Mouse (Mus musculus) midbrain, postnatal 0 days (tissue): Measurements from ENCODE around the gene Cntln. TPM values are rescaled to one million over a fixed set of nuclear protein-coding genes. Genes with fewer than 3 reads are reported as not detected.
A peak's percentile ranks its signal among the peaks of the same experiment; 100 is the strongest.

Experiments used
- ATAC-seq: fragments of 200-750 bp; cut with Nextera tagmentation; 2 replicates; pipeline ENCODE4 v1.8.0; 2017; ENCODE audit warnings: moderate number of reproducible peaks, mild to moderate bottlenecking, moderate TSS enrichment, moderate library complexity; ENCODE audit not compliant: low FRiP score
- DNase-seq: peaks from one replicate; pipeline ENCODE4 v3.0.0-alpha.2; 2015; ENCODE audit warnings: low spot score
- H3K27ac ChIP-seq: fragments of 300-500 bp; sonication (generic); 2 replicates; pipeline ENCODE4 v1.5.1; 2014; ENCODE audit warnings: low read depth, mild to moderate bottlenecking, low read length, mixed read lengths
- H3K27me3 ChIP-seq: fragments of 300-500 bp; sonication (generic); 2 replicates; pipeline ENCODE4 v1.6.1; 2014; ENCODE audit warnings: low read length, control low read depth, mixed read lengths; ENCODE audit not compliant: insufficient read depth
- H3K36me3 ChIP-seq: fragments of 300-500 bp; sonication (generic); 2 replicates; pipeline ENCODE4 v1.6.1; 2014; ENCODE audit warnings: low read length, control low read depth, mixed read lengths; ENCODE audit not compliant: insufficient read depth
- H3K4me1 ChIP-seq: fragments of 300-500 bp; sonication (generic); 2 replicates; pipeline ENCODE4 v1.6.1; 2014; ENCODE audit warnings: mild to moderate bottlenecking, control low read depth, antibody characterized with exemption, low read length, mixed read lengths; ENCODE audit not compliant: insufficient read depth
- H3K4me2 ChIP-seq: fragments of 300-500 bp; sonication (generic); 2 replicates; pipeline ENCODE4 v1.6.1; 2014; ENCODE audit warnings: low read depth, mild to moderate bottlenecking, low read length, mixed read lengths; ENCODE audit not compliant: poor library complexity, severe bottlenecking
- H3K4me3 ChIP-seq: fragments of 300-500 bp; sonication (generic); 2 replicates; pipeline ENCODE4 v1.5.1; 2014; ENCODE audit warnings: low read depth, mild to moderate bottlenecking, low read length, moderate library complexity
- H3K9ac ChIP-seq: fragments of 300-500 bp; sonication (generic); replicated peaks from 2 replicates; pipeline ENCODE4 v1.6.1; 2014; ENCODE audit warnings: mild to moderate bottlenecking, low read length, moderate library complexity, mixed read lengths; ENCODE audit not compliant: poor library complexity, severe bottlenecking
- H3K9me3 ChIP-seq: fragments of 300-500 bp; sonication (generic); 2 replicates; pipeline ENCODE4 v1.6.1; 2016; ENCODE audit warnings: low read length, control low read depth
- CTCF ChIP-seq: IDR thresholded peaks from 2 replicates; pipeline ENCODE4 v1.5.1; 2016; ENCODE audit warnings: antibody characterized with exemption, mild to moderate bottlenecking
- WGBS: fragments of 180-500 bp; shearing (Covaris S2); extraction: QIAGEN DNeasy Blood & Tissue Kit; methylation state at CpG from one replicate; pipeline ENCODE4 v1.1.7; 2014; 5-methylcytosine and 5-hydroxymethylcytosine counted together
- polyA plus RNA-seq: library from polyadenylated mRNA; unstranded; fragments of >200 nt; fragmentation: Nextera tagmentation; extraction: Ambion mirVana; gene quantifications from 2 replicates; pipeline ENCODE4 v1.2.1, GENCODE M21; 2015
- total RNA-seq: library from RNA; depleted of rRNA; stranded (reverse); fragments of >200 nt; gene quantifications from 2 replicates; pipeline ENCODE4 v1.2.3, GENCODE M21; 2014; rRNA removed

Cntln gene
- total and polyA plus RNA-seq, 2 experiments from 2014 or later = 5.5 to 9.3 TPM

DNA sequence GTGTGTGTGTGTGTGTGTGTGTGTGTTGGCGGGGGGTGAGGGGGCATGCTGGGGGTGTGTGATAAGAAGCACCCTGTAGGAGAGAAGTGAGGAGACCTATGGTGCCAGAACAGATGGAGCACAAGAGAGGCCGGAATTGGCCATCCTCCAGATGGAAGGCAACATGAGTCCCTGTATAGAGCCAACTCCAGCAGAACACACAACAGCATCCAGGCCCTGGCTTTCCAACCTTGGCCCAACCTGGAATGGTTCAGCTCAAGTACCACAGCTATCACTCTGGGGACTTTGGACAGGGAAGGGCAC is 279.2 kb downstream of the Cntln start:
- peak; percentile 55; the same call in 1 of the 2 replicates for ATAC-seq
- H3K36me3 ChIP-seq = no peaks in the 10 kb centered on the region
- no peak overlapping the region for H3K4me3 ChIP-seq
- H3K9ac ChIP-seq = no peak overlapping the region
- TF ChIP-seq CTCF = no peak
- DNase-seq = peak; percentile 70
- 98% methylated on average over 2 of the region's 2 CpGs for WGBS
- H3K4me1 ChIP-seq = no peaks in the 10 kb centered on the region
- no peaks in the 10 kb centered on the region for H3K9me3 ChIP-seq
- no peak overlapping the region for H3K27ac ChIP-seq
- H3K4me2 ChIP-seq = no peak overlapping the region
- no peaks in the 10 kb centered on the region for H3K27me3 ChIP-seq

DNA sequence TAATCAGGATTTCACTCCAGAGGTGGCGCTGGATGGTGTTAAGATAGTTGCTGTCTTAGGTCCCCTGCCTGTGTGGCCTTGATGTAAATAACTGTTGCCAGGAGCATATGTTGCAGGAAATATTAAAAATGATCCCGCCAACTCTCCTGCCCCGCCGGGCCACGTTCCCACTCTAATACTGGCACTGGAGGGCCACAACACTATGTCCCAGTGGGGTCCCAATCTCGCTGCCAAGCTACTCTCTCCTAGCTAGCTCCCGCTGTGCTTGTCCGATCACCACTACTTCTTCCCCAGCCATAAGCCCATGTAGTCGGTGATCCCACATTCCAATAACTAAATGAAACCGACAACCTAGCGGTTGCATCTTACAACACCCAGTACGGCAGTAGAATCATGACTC is 283.9 kb downstream of the Cntln start:
- no peaks in the 10 kb centered on the region for H3K27me3 ChIP-seq
- no peak for ATAC-seq
- DNase-seq = no peak

DNA sequence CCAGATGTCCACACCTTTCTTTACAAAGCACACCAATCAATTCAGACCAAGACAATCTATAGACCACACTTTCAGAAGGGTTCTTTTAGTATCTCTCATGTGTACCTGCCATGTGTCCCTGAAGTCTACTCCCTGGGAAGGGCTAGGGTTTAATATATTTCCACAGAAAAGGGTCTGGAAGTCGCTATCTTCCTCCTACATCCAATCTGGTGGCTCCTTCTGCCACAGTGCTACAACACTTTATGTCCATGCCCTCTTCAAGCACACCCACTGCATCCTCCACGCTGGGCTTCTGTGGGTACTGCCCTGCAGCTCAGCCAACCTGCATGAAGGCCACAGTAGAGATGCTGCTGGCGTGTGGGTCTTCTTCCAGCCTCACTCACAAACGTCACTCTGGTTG is 291.4 kb downstream of the Cntln start:
- Histone ChIP-seq H3K4me3 (no peak overlapping the region), H3K9me3 (no peaks in the 10 kb centered on the region), H3K4me2 (no peak overlapping the region), H3K36me3 (no peaks in the 10 kb centered on the region), H3K4me1 (no peaks in the 10 kb centered on the region), H3K27me3 (no peaks in the 10 kb centered on the region), H3K27ac (no peak overlapping the region), H3K9ac (no peak overlapping the region)
- 87% methylated on average over 4 of the region's 4 CpGs for WGBS
- DNase-seq (no peak), ATAC-seq (no peak)
- no peak for TF ChIP-seq CTCF

More for the DNA sequence above, 283.9 kb downstream of the Cntln start:
- no peaks in the 10 kb centered on the region for H3K4me1 ChIP-seq
- TF ChIP-seq CTCF = no peak
- 93% methylated on average over 12 of the region's 12 CpGs for WGBS
- H3K4me3 ChIP-seq = no peak overlapping the region
- H3K36me3 ChIP-seq = no peaks in the 10 kb centered on the region
- no peak overlapping the region for H3K9ac ChIP-seq
- no peak overlapping the region for H3K4me2 ChIP-seq
- no peak overlapping the region for H3K27ac ChIP-seq
- H3K9me3 ChIP-seq = no peaks in the 10 kb centered on the region

DNA sequence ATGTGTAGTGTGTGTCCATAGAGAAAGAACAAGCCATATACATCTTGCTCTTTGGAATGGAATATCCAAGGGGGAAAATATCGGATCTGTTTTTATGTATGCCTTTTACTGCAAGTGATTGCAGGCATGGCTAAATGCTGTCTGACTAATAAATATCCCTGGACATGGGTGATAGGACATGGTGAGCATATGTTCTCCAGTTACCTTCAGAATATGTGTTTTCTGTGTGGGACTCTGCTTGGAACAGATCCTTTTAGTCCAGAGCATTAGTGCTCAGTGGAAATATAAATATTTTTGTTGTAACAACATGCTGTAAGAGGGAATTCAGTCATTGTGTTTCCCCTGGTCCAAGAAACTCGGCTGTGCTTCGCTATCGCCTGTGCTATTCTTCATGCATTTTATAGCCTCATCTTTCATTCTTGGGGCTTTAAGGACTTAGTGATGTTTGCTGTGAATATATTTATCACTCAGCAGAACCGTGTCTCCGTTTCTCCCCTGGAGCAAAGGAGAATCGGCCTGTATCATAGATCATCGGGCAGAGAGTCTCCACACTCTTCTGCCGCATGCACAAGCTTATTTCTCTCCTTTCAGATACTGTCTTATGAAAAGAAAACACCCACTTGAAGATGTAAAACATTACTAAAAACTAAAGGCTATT is 294.4 kb downstream of the Cntln start:
- Histone ChIP-seq H3K27ac (no peak overlapping the region), H3K4me3 (no peak overlapping the region), H3K4me1 (no peaks in the 10 kb centered on the region), H3K9me3 (no peaks in the 10 kb centered on the region), H3K36me3 (no peaks in the 10 kb centered on the region), H3K4me2 (no peak overlapping the region), H3K27me3 (no peaks in the 10 kb centered on the region), H3K9ac (no peak overlapping the region)
- ATAC-seq (no peak), DNase-seq (no peak)
- TF ChIP-seq CTCF = no peak
- 81% methylated on average over 9 of the region's 9 CpGs for WGBS

Other genes with a start within 250 kb of the Cntln start
- gene Bnc2, start 209.0 kb upstream of the Cntln start, total RNA-seq = 27.5 and 28.8 TPM in 2 replicates
- 14.1 and 18.8 TPM in 2 replicates for gene Bnc2, start 209.0 kb upstream of the Cntln start, polyA plus RNA-seq